Mouse (Mus musculus) forebrain, embryonic 13.5 days (tissue): ENCODE results near the gene Amigo1. TPM values are rescaled to one million over a fixed set of nuclear protein-coding genes. Genes with fewer than 3 reads are reported as not detected.

Experiments
- ATAC-seq: fragments of 200-750 bp; cut with Nextera tagmentation; 2 replicates; pipeline ENCODE4 v1.8.0; 2017
- H3K27ac ChIP-seq: fragments of 300-500 bp; sonication (generic); 2 replicates; pipeline ENCODE4 v1.5.1; 2015; ENCODE audit warnings: inconsistent platforms, mild to moderate bottlenecking, moderate library complexity
- H3K27me3 ChIP-seq: fragments of 300-500 bp; sonication (generic); 2 replicates; pipeline ENCODE4 v1.6.1; 2015; ENCODE audit warnings: mild to moderate bottlenecking, inconsistent platforms
- H3K36me3 ChIP-seq: fragments of 300-500 bp; sonication (generic); 2 replicates; pipeline ENCODE4 v1.6.1; 2015; ENCODE audit warnings: mild to moderate bottlenecking, inconsistent platforms; ENCODE audit not compliant: poor library complexity, severe bottlenecking
- H3K4me1 ChIP-seq: fragments of 300-500 bp; sonication (generic); 2 replicates; pipeline ENCODE4 v1.6.1; 2015; ENCODE audit warnings: inconsistent platforms
- H3K4me2 ChIP-seq: fragments of 300-500 bp; sonication (generic); 2 replicates; pipeline ENCODE4 v1.6.1; 2015; ENCODE audit warnings: inconsistent platforms, mild to moderate bottlenecking, moderate library complexity
- H3K4me3 ChIP-seq: fragments of 300-500 bp; sonication (generic); 2 replicates; pipeline ENCODE4 v1.5.1; 2015; ENCODE audit warnings: mild to moderate bottlenecking, inconsistent platforms
- H3K9ac ChIP-seq: fragments of 300-500 bp; sonication (generic); 2 replicates; pipeline ENCODE4 v1.6.1; 2015; ENCODE audit warnings: mild to moderate bottlenecking, inconsistent platforms
- H3K9me3 ChIP-seq: fragments of 300-500 bp; sonication (generic); replicated peaks from 2 replicates; pipeline ENCODE4 v1.6.1; 2016; ENCODE audit warnings: inconsistent platforms
- WGBS: fragments of 180-500 bp; shearing (Covaris S2); methylation state at CpG from one replicate; pipeline ENCODE4 v1.1.7; 2015; 5-methylcytosine and 5-hydroxymethylcytosine counted together
- polyA plus RNA-seq: library from polyadenylated mRNA; unstranded; fragments of >200 nt; fragmentation: Nextera tagmentation; extraction: Ambion mirVana; gene quantifications from 2 replicates; pipeline ENCODE4 v1.2.1, GENCODE M21; 2015

Gene Amigo1
- polyA plus RNA-seq, 1 experiment from 2014 or later = 6.4 TPM

DNA sequence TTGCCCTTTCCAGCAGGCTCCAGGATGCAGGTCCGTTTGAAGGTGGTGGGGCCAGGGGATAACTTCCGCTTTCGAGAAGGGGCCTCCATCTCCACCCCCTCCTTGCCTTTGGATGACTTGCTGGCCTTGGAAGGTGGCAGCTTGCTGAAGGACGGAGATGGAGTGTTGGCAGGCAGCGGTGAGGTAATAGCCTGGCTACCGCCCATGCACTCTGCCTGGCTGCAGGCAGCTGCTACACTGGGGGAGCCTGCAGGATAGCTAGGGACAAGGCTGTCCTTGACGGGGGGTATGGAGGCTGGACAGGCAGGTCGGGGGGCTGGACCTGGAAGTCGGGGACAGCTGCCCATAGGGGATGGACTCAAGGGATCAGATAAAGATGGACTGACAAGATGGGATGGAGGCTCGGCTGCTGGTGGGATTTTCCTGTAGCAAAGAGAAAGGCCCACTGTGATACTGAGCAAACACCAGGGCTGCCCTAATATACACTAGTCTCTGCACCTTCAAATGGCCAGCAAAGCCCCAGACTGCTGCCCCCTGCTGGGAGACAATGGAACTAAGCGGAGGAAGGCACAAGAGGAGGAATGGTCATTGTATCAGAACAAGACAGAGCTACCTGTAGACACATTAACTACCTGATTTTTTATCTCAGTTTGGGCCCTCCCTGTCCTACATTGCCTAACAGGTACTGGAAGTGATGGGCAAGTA lies 17.6 kb downstream of the Amigo1 start:
- no peak overlapping the region for H3K4me3 ChIP-seq
- no peak overlapping the region for H3K9ac ChIP-seq
- 83% methylated on average over 11 of the region's 11 CpGs for WGBS
- H3K4me1 ChIP-seq = peaks cover 41% of the 10 kb centered on the region
- peaks cover 72% of the 10 kb centered on the region for H3K36me3 ChIP-seq
- H3K4me2 ChIP-seq = no peak overlapping the region
- no peaks in the 10 kb centered on the region for H3K27me3 ChIP-seq
- ATAC-seq = no peak
- H3K9me3 ChIP-seq = no peaks in the 10 kb centered on the region
- no peak overlapping the region for H3K27ac ChIP-seq

- Histone ChIP-seq H3K4me3 (no peak overlapping the region), H3K4me1 (peaks cover 48% of the 10 kb centered on the region), H3K36me3 (peaks cover 66% of the 10 kb centered on the region), H3K9ac (no peak overlapping the region; the same call in 1 of the 2 replicates), H3K4me2 (no peak overlapping the region), H3K27ac (no peak overlapping the region), H3K9me3 (no peaks in the 10 kb centered on the region), H3K27me3 (no peaks in the 10 kb centered on the region)
- ATAC-seq = no peak
- 93% methylated on average over 11 of the region's 11 CpGs for WGBS
These were observed 18.3 kb downstream of the Amigo1 start for GRCm38 (mm10) chr3:108204470-108204869.

GRCm38 (mm10) chr3:108205601-108206000 lies 19.5 kb downstream of the Amigo1 start:
- H3K36me3 ChIP-seq = peaks cover 66% of the 10 kb centered on the region
- H3K27me3 ChIP-seq = no peaks in the 10 kb centered on the region
- no peak for ATAC-seq
- H3K9me3 ChIP-seq = no peaks in the 10 kb centered on the region
- H3K9ac ChIP-seq = no peak overlapping the region
- no peak overlapping the region for H3K4me3 ChIP-seq
- no peak overlapping the region for H3K4me2 ChIP-seq
- peaks cover 39% of the 10 kb centered on the region for H3K4me1 ChIP-seq
- WGBS = 87% methylated on average over 8 of the region's 8 CpGs
- H3K27ac ChIP-seq = no peak overlapping the region

- Histone ChIP-seq H3K27me3 (no peaks in the 10 kb centered on the region), H3K9ac (no peak overlapping the region), H3K4me1 (peaks cover 38% of the 10 kb centered on the region), H3K4me3 (no peak overlapping the region), H3K36me3 (peaks cover 63% of the 10 kb centered on the region), H3K27ac (no peak overlapping the region; the same call in 1 of the 2 replicates), H3K9me3 (no peaks in the 10 kb centered on the region), H3K4me2 (peak overlapping the region; percentile 3; the same call in 1 of the 2 replicates)
- WGBS = 85% methylated on average over 15 of the region's 15 CpGs
- no peak for ATAC-seq
These were observed 20.7 kb downstream of the Amigo1 start for GRCm38 (mm10) chr3:108206731-108207375.

- H3K36me3 ChIP-seq = peaks cover 43% of the 10 kb centered on the region
- peak overlapping the region; percentile 97 for H3K4me2 ChIP-seq
- WGBS = 42% methylated on average over 3 of the region's 3 CpGs
- peak overlapping the region; percentile 97 for H3K27ac ChIP-seq
- H3K4me1 ChIP-seq = peaks cover 47% of the 10 kb centered on the region
- H3K4me3 ChIP-seq = peak overlapping the region; percentile 63
- no peak for ATAC-seq
- peak overlapping the region; percentile 86 for H3K9ac ChIP-seq
- no peaks in the 10 kb centered on the region; the same call in 1 of the 2 replicates for H3K27me3 ChIP-seq
- no peaks in the 10 kb centered on the region for H3K9me3 ChIP-seq
These were observed 22.9 kb downstream of the Amigo1 start for GRCm38 (mm10) chr3:108209001-108209400.

DNA sequence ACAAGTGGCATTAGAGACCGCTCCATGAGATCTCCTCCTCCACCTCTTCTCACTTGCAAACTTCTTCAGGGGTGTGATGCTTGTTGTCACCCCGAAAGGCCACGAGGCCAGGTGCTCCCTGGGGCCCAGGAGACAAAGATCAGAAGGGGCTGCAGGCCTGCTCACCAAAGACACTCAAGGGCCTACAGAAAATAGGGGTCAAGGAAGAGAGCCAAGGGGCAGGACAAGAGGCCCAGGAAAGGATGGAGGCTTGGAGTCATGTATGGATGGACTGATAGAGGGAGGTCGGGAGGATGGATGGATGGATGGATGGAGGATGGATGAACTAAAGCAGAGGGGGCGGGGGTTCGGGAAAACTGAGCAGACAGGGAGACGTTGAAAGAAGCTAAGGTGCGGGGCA lies 23.4 kb downstream of the Amigo1 start:
- Histone ChIP-seq H3K36me3 (peaks cover 38% of the 10 kb centered on the region), H3K27ac (peak overlapping the region; percentile 97), H3K27me3 (no peaks in the 10 kb centered on the region; the same call in 1 of the 2 replicates), H3K4me3 (peak overlapping the region; percentile 63), H3K9ac (peak overlapping the region; percentile 86), H3K4me2 (peak overlapping the region; percentile 97), H3K9me3 (no peaks in the 10 kb centered on the region), H3K4me1 (peaks cover 47% of the 10 kb centered on the region)
- ATAC-seq = no peak; the same call in 1 of the 2 replicates
- WGBS = 5% methylated on average over 8 of the region's 8 CpGs

GRCm38 (mm10) chr3:108209946-108210770 lies 24.0 kb downstream of the Amigo1 start:
- H3K27me3 ChIP-seq = no peaks in the 10 kb centered on the region; the same call in 1 of the 2 replicates
- 0% methylated on average over 60 of the region's 72 CpGs for WGBS
- H3K36me3 ChIP-seq = peaks cover 32% of the 10 kb centered on the region
- no peaks in the 10 kb centered on the region for H3K9me3 ChIP-seq
- ATAC-seq = peak; percentile 94
- H3K4me3 ChIP-seq = peak overlapping the region; percentile 63
- peak overlapping the region; percentile 86 for H3K9ac ChIP-seq
- peak overlapping the region; percentile 97 for H3K27ac ChIP-seq
- peaks cover 47% of the 10 kb centered on the region for H3K4me1 ChIP-seq
- peak overlapping the region; percentile 97 for H3K4me2 ChIP-seq

DNA sequence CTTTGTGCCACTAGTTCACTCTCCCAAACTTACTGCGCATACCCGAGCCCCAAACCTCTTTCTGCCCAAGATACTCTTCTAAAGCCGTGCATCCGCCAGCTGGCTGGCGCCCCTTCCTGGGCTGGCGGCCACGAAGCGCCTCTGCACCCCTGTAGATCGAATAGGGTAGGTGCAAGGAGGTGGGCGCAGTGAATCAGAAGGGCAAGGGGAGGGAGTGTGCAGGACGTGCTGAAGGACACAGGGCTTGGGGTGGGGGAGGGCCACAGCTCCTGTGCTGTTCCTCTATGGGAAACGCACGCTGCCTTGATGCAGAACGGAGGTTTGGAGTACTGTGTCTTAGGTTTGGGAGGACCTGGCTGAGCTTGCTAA lies 24.6 kb downstream of the Amigo1 start, which contains the start of gene Atxn7l2:
TSS of gene Atxn7l2 (minus strand) at position 164 of the 369 bp plus-strand sequence.
- Histone ChIP-seq H3K9me3 (no peaks in the 10 kb centered on the region), H3K4me3 (peak within 1 kb of the TSS; percentile 63), H3K27ac (peak within 1 kb of the TSS; percentile 97), H3K36me3 (peaks cover 26% of the 10 kb centered on the region), H3K4me2 (peak within 1 kb of the TSS; percentile 97), H3K9ac (peak within 1 kb of the TSS; percentile 86), H3K4me1 (peaks cover 47% of the 10 kb centered on the region), H3K27me3 (no peaks in the 10 kb centered on the region; the same call in 1 of the 2 replicates)
- under 1% methylated on average over 14 of the region's 14 CpGs for WGBS
- peak; percentile 83 for ATAC-seq

DNA sequence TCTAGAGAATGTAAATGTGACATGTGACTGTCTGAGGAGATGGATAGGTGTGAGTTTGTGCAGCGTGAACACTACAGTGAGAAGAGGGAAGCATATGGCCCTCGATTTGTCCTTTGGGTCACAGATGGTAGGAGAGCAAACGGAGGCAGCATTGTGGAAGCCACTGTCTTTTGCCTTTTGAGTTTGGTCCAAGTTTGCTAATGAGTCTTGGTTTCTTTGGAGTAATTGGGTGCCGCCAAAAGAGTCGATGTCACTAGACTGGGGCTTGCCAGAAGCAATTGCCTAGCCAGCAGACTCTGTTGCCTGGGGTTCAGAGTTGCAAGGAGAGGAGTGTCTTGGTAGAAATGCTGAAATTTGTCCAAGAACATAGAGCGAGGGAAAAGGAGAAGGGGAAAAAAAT lies 25.7 kb downstream of the Amigo1 start:
- Histone ChIP-seq H3K27ac (peak overlapping the region; percentile 97), H3K27me3 (no peaks in the 10 kb centered on the region; the same call in 1 of the 2 replicates), H3K4me3 (no peak overlapping the region), H3K4me2 (peak overlapping the region; percentile 97), H3K36me3 (peaks cover 15% of the 10 kb centered on the region), H3K9me3 (no peaks in the 10 kb centered on the region), H3K4me1 (peaks cover 45% of the 10 kb centered on the region), H3K9ac (0 out of 2 replicates have a peak overlapping the region, but pooled peaks have one; percentile 27)
- ATAC-seq = no peak; the same call in 1 of the 2 replicates
- WGBS = 53% methylated on average over 6 of the region's 6 CpGs

DNA sequence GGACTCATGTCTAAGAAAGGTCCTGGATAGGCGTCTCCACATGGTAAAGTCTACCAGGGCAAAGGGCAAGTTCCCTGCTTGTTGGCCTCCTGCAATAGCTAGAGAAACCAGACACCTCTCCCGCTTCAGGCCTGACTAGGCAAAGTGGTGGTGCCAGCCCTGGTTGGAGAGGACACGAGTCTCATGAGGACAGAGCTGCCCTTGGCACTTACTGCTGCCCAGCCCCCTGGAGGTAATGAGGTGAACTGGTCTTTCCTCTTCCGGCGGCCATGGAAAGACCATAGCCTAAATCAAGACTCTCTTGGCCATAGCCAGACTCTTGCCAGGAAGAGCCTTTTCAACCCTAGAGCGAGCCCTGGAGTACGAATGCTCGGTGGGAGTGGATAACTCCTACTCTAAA lies 26.3 kb downstream of the Amigo1 start:
- peaks cover 9% of the 10 kb centered on the region for H3K36me3 ChIP-seq
- no peaks in the 10 kb centered on the region; the same call in 1 of the 2 replicates for H3K27me3 ChIP-seq
- H3K27ac ChIP-seq = peak overlapping the region; percentile 97
- peaks cover 39% of the 10 kb centered on the region for H3K4me1 ChIP-seq
- no peak overlapping the region for H3K9ac ChIP-seq
- no peak overlapping the region for H3K4me3 ChIP-seq
- no peaks in the 10 kb centered on the region for H3K9me3 ChIP-seq
- 89% methylated on average over 8 of the region's 8 CpGs for WGBS
- peak overlapping the region; percentile 97; the same call in 1 of the 2 replicates for H3K4me2 ChIP-seq
- no peak for ATAC-seq

DNA sequence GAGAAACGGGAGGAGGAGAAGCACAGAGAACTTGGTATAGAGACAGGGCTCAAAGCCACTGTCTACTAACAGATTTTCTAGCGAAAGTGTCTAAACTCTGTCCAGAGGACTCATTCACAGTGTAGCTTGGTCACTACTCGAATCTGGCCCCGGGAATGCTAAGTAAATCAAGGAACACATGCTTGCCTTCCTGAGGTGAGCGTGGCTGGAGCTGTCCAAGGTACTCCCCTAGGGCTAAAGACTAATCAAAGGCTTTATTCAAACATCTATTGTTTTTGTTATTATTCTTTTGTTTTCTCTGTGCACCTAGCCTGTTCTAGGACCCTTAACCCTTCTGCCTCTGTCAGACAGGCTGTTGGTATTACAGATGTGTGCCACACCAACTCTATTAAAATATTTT lies 28.6 kb downstream of the Amigo1 start:
- Histone ChIP-seq H3K4me3 (no peak overlapping the region), H3K27ac (no peak overlapping the region), H3K4me2 (no peak overlapping the region), H3K9ac (no peak overlapping the region), H3K36me3 (no peaks in the 10 kb centered on the region), H3K4me1 (peaks cover 18% of the 10 kb centered on the region), H3K27me3 (no peaks in the 10 kb centered on the region; the same call in 1 of the 2 replicates), H3K9me3 (no peaks in the 10 kb centered on the region)
- 16% methylated on average over 5 of the region's 5 CpGs for WGBS
- no peak for ATAC-seq
